Mouse (Mus musculus) brain, adult 2 months (tissue): Measurements from ENCODE around the gene Umad1.
"Not testable (repeated sequence)": the region's sequence is repeated elsewhere in the genome, so short reads cannot be mapped to it uniquely, and the experiment has no call there.

Experiments
- DNase-seq: peaks from one replicate; pipeline ENCODE4 v3.0.0; 2011; ENCODE audit warnings: low read depth, low spot score

Umad1 gene

DNA sequence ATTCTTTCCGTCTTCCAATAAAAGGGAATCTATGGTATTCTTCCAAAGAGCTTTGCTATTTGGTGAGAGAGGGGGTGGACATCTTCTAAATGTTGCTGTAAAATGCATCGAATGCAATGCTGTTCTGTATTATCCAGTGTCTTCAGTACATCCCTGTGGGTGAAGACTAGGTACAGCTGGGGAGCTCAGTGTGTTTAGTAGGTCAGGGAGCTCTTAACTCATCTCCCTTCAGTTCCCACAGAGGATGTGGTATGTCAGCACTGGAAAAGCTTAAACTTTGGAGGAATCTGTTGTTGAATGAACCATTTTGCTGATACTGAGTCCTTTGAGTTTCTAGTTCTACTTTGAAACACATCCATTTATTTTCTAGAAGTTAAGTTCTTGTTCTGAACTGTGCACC, 53.5 kb downstream of the Umad1 start:
- peak; percentile 13 for DNase-seq

GRCm38 (mm10) chr6:8316201-8316600, 57.1 kb downstream of the Umad1 start:
- no peak for DNase-seq

GRCm38 (mm10) chr6:8319591-8319990, 60.5 kb downstream of the Umad1 start:
- DNase-seq, result no peak

DNA sequence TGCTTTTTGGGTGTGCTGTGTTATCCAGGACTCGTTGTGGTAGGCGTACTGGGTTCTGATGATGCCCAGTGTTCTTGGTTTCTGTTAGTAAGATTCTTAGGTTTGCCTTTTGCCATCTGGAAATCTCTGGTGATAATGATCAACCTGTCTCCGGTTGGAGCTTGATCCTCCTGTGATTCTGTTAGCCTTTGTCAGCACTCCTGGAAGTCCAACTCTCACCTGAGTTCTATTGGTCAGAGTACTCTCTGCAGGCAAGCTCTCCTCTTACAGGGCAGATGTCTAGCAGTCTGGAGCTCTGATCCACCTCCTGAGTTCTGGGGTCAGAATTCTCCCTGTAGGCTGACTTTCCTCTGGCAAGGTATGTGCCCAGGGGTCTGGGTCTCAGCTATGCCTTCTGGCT, 72.4 kb downstream of the Umad1 start:
- DNase-seq, result not testable (repeated sequence)

DNA sequence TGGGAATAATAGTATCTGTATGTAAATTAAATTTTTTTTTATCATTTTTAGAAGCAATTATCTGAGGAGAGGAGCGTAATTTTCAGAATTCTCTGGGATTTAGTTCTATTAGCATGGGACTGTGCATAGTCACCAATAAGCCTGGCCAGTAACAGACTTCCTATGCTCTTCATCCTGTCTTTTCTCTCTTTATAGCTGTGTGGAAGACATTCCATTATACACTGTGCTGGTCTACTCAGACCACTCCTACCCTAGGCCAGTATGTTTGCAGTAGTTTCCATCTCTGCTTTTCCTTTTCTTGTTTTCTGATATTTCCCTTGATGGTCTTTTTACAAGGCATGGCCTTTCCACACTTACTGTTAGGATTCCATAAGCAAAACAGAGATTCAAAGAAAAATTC, 74.3 kb downstream of the Umad1 start:
- DNase-seq, result no peak

DNA sequence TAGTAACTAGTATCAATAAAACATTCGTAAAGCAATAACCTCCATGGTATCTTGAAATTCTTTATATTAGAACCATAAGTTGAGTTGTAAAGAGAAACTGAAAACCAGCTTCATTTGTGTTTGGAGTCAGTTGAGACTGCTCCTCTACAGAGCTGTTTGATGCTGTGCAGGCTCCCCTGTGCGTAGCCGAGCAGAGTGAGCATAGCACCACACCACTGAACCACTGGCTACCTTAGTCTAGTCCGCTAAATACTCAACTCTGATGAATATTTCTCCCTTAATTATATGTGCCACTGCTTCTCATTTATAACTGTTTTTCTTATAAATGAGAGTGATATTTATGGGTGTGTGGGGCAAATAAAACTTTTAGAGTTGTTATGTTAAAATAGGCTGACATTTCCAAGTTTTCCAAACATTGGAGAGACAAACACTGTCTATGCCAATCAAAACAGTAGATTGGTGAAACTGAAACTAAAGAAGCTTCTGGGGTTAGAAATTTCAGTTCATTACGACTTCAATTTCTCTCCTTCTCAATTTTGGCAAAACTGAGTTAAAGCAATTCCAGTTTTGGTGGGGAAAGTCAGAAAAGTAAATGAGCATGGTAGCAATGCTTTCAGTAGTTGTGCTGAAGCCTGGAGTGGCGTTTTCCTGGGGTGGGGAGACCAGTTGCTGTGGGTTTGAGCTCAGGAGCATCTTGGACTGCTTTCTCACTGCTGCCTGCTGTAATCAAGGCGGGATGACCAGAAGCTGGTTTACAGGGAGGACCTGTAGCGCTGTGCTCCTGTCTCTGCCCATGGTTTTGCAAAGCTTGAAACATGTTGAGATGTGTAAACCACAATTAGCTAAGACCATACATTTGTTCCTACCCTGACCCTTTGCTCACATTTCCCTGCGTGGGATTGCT, 77.7 kb downstream of the Umad1 start:
- no peak for DNase-seq

- DNase-seq, result no peak
Measured at GRCm38 (mm10) chr6:8339453-8339852, 80.4 kb downstream of the Umad1 start.

- DNase-seq, result no peak
Measured at GRCm38 (mm10) chr6:8343271-8343670, 84.2 kb downstream of the Umad1 start.

DNA sequence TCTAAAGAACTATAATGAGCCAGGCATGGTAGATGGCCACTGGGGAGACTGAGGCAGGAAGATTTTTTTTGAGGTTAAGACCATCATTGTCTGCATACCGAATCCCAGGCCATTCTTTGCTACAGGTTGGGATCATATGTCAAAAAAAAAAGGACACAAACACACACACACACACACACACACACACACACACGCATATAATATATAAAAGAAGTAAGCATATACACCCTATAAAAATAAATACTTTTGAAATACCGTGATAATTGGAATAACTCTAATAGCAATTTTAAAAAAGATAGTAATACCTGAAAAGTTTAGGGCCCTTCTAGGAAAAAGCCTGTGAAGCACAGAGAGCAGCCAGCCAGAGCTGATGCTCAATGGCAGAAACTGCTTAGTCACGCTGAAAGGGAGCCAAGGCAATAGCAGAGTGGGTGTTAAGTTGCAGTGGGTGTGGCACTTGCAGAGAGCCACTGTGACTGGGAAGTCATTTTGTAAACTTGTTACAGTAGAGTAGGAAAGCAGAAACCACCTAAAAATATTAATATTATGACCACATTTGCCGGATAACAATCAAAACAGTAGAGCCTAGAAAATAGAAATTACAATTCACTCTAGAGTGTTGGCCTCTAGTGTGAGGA, 86.2 kb downstream of the Umad1 start:
- peak; percentile 85 for DNase-seq

- no peak for DNase-seq
Measured at GRCm38 (mm10) chr6:8347154-8347553, 88.1 kb downstream of the Umad1 start.

GRCm38 (mm10) chr6:8348344-8348743, 89.3 kb downstream of the Umad1 start:
- no peak for DNase-seq

GRCm38 (mm10) chr6:8349060-8349670, 90.1 kb downstream of the Umad1 start:
- DNase-seq, result no peak

- no peak for DNase-seq
Measured at GRCm38 (mm10) chr6:8351507-8351906, 92.4 kb downstream of the Umad1 start.

DNA sequence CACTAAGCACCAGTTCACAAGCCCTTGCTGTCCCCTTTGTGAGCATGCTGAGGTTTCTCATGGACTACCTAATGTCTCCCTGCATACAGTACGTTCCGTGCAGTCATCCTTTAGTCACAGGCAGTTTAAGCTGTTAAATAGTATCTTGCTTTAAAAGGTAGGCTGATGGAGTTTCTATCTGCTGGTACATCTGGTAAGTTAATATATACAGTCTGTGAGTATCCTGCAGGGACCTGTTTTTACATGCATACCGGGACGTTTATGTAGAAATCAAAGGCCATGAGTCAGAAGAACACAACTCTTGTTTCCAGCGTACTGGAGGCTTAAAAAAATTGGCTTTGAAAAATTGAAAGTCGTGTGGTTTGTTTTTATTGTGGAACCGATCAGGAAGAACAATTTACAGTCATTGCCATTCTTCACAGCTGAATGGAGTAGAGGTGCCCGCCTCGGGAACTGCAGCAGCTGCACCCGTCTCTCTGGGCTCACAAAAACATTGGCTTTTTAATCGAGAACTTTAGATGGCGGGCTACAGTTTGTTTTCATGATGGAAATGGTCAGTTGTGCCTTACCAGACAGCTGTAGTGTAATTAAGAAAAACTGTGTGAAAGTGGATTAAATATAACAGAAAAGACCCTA, 93.6 kb downstream of the Umad1 start:
- peak; percentile 32 for DNase-seq

- DNase-seq, result peak; percentile 43
Measured at GRCm38 (mm10) chr6:8353461-8353860, 94.4 kb downstream of the Umad1 start.

DNA sequence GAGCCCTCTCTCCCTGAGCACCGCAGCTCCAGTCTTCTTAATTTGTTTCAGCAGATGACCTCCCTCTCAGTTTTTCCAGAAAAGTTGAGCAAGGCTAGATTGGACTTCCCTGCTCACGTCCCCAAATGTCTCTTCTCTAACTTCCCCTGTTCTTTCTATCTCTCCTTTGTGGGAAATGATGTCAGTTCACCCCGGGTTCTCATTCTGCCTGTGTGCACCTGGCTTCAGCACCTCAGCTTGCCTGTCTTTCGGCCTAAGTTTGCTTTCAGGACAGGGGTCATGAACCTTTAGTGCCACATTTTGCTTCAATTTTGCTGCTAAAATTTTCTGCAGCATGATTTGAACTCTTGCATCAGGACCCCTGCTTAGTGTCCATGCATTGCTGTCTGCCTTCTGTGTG, 95.8 kb downstream of the Umad1 start:
- no peak for DNase-seq

GRCm38 (mm10) chr6:8358232-8358631, 99.1 kb downstream of the Umad1 start:
- no peak for DNase-seq

GRCm38 (mm10) chr6:8358782-8359181, 99.7 kb downstream of the Umad1 start:
- DNase-seq, result no peak

GRCm38 (mm10) chr6:8360805-8361204, 101.7 kb downstream of the Umad1 start:
- DNase-seq, result peak; percentile 70

- DNase-seq, result peak; percentile 68
Measured at GRCm38 (mm10) chr6:8364033-8364756, 105.1 kb downstream of the Umad1 start.

GRCm38 (mm10) chr6:8364757-8365150, 105.7 kb downstream of the Umad1 start:
- DNase-seq, result no peak
